Mouse (Mus musculus): Measurements from ENCODE around the gene Ntpcr. TPM values are rescaled to one million over a fixed set of nuclear protein-coding genes. Genes with fewer than 3 reads are reported as not detected.

Gene Ntpcr
- polyA plus RNA-seq, 1 experiment from 2014 or later = 31.4 TPM

Other genes with a start within 250 kb of the Ntpcr start
- 13.3 and 14.2 TPM in 2 replicates for gene Sipa1l2, start 160.2 kb upstream of the Ntpcr start, polyA plus RNA-seq (2015; fragmentation: Nextera tagmentation; extraction: Ambion mirVana)
- 5.3 and 6.8 TPM in 2 replicates for gene Map10, start 60.1 kb upstream of the Ntpcr start, polyA plus RNA-seq (2015; fragmentation: Nextera tagmentation; extraction: Ambion mirVana)
- gene Pcnx2, start 168.4 kb downstream of the Ntpcr start, polyA plus RNA-seq (2015; fragmentation: Nextera tagmentation; extraction: Ambion mirVana) = 0.21 and 0.41 TPM in 2 replicates
- gene Map3k21, start 180.5 kb downstream of the Ntpcr start, polyA plus RNA-seq (2015; fragmentation: Nextera tagmentation; extraction: Ambion mirVana) = 2.2 TPM in 2 replicates

All from lung, embryonic 16.5 days (tissue).